Mouse (Mus musculus) MEL (cell line): ENCODE results near the gene Ston1.

Experiments used
- CHD2 ChIP-seq: IDR thresholded peaks from 2 replicates; pipeline ENCODE4 v1.6.1; 2011; ENCODE audit warnings: low read length, improper control_type of control experiment
- CTCF ChIP-seq, 3 experiments: IDR thresholded peaks in 2 of 3; conservative IDR thresholded peaks in 1 of 3; 2 replicates each; pipeline ENCODE4 v1.5.1; 2011 to 2012; ENCODE audit warnings: low read length in 3 of 3, low read depth in 2 of 3, mild to moderate bottlenecking in 2 of 3, improper control_type of control experiment in 1 of 3, inconsistent platforms in 1 of 3, mixed read lengths in 1 of 3, moderate library complexity in 1 of 3; ENCODE audit not compliant: control insufficient read depth in 1 of 3, insufficient read depth in 1 of 3, poor library complexity in 1 of 3, severe bottlenecking in 1 of 3
- E2F4 ChIP-seq: IDR thresholded peaks from 2 replicates; pipeline ENCODE4 v1.6.1; 2011; ENCODE audit warnings: low read depth, low read length, improper control_type of control experiment, borderline replicate concordance
- EP300 ChIP-seq, 2 experiments: IDR thresholded peaks; 2 replicates each; pipeline ENCODE4 v1.6.1; 2011; ENCODE audit warnings: improper control_type of control experiment in 2 of 2, low read length in 2 of 2, low read depth in 1 of 2, mild to moderate bottlenecking in 1 of 2
- ETS1 ChIP-seq: IDR thresholded peaks from 2 replicates; pipeline ENCODE4 v1.6.1; 2012; ENCODE audit warnings: low read depth, mild to moderate bottlenecking, inconsistent platforms, low read length, improper control_type of control experiment, moderate library complexity
- HCFC1 ChIP-seq: IDR thresholded peaks from 2 replicates; pipeline ENCODE4 v1.6.1; 2012; ENCODE audit warnings: low read depth, mild to moderate bottlenecking, inconsistent platforms, low read length, improper control_type of control experiment, moderate library complexity
- KAT2A ChIP-seq: conservative IDR thresholded peaks from 2 replicates; pipeline ENCODE4 v1.6.1; 2012; ENCODE audit warnings: low read depth, low read length, improper control_type of control experiment, inconsistent platforms
- MAFK ChIP-seq: IDR thresholded peaks from 2 replicates; pipeline ENCODE4 v1.6.1; 2011; ENCODE audit warnings: low read depth, mild to moderate bottlenecking, low read length, improper control_type of control experiment, borderline replicate concordance
- POLR2A ChIP-seq, 2 experiments: IDR thresholded peaks; 2 replicates each; pipeline ENCODE4 v1.6.1; 2011 to 2012; ENCODE audit warnings: low read length in 2 of 2, mild to moderate bottlenecking in 2 of 2, control low read depth in 1 of 2, improper control_type of control experiment in 1 of 2, low read depth in 1 of 2, moderate library complexity in 1 of 2; ENCODE audit not compliant: control insufficient read depth in 1 of 2, insufficient read depth in 1 of 2, poor library complexity in 1 of 2
- SIN3A ChIP-seq: IDR thresholded peaks from 2 replicates; pipeline ENCODE4 v1.6.1; 2012; ENCODE audit warnings: low read length, improper control_type of control experiment, inconsistent platforms
- USF2 ChIP-seq, 2 experiments: IDR thresholded peaks; 2 replicates each; pipeline ENCODE4 v1.6.1; 2011 to 2012; ENCODE audit warnings: improper control_type of control experiment in 2 of 2, low read length in 2 of 2, borderline replicate concordance in 1 of 2, inconsistent platforms in 1 of 2, low read depth in 1 of 2, mild to moderate bottlenecking in 1 of 2; ENCODE audit not compliant: insufficient read depth in 1 of 2
- ZKSCAN1 ChIP-seq: IDR thresholded peaks from 2 replicates; pipeline ENCODE4 v1.6.1; 2012; ENCODE audit warnings: low read depth, mild to moderate bottlenecking, inconsistent platforms, low read length, improper control_type of control experiment, moderate library complexity
- ZMIZ1 ChIP-seq: IDR thresholded peaks from 2 replicates; pipeline ENCODE4 v1.6.1; 2012; ENCODE audit warnings: low read depth, mild to moderate bottlenecking, inconsistent platforms, low read length, improper control_type of control experiment, moderate library complexity

DNA sequence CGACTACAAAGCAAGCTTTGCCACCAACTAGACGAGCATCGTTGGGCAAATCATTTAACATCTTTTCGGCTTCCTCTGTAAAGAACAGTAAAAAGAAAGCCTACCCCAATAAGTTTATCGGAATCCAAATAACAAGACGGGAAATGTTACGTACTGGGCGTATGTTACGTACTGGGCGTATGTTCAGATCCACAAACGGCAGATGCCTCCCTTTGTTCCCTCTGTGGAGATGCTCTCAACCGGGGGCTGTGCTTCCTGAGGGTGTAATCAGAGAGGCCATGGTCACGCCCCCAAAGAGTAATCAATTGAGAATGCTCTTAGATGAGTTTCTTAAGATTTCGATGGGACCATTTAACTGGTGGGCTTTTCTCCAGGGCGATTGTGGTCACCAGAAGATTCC, 11.9 kb downstream of the Ston1 start:
- TF ChIP-seq MAFK: no peak
- TF ChIP-seq ZKSCAN1: no peak
- TF ChIP-seq POLR2A (IDR thresholded peaks at IDR 0.05; ENCODE audit: control insufficient read depth in 1 of 2, insufficient read depth in 1 of 2, low read depth in 1 of 2, low read length in 2 of 2, poor library complexity in 1 of 2): no peak
- TF ChIP-seq HCFC1: no peak
- TF ChIP-seq CTCF (IDR thresholded peaks at IDR 0.05 in 2 of 3, conservative IDR thresholded peaks at IDR 0.05 in 1 of 3; ENCODE audit: control insufficient read depth in 1 of 3, insufficient read depth in 1 of 3, low read depth in 2 of 3, low read length in 3 of 3, poor library complexity in 1 of 3, severe bottlenecking in 1 of 3): no peak
- TF ChIP-seq KAT2A: no peak
- no peak for TF ChIP-seq E2F4
- no peak for TF ChIP-seq EP300 (IDR thresholded peaks at IDR 0.05; ENCODE audit: low read depth in 1 of 2, low read length in 2 of 2)
- TF ChIP-seq USF2 (IDR thresholded peaks at IDR 0.05; ENCODE audit: borderline replicate concordance in 1 of 2, insufficient read depth in 1 of 2, low read depth in 1 of 2, low read length in 2 of 2): no peak
- TF ChIP-seq SIN3A: no peak
- no peak for TF ChIP-seq ETS1
- no peak for TF ChIP-seq CHD2
- no peak for TF ChIP-seq ZMIZ1
